Mouse (Mus musculus): ENCODE measurements around the gene Apip. TPM values are rescaled to one million over a fixed set of nuclear protein-coding genes. Genes with fewer than 3 reads are reported as not detected.
A peak's percentile ranks its signal among the peaks of the same experiment; 100 is the strongest.

Apip gene
- total RNA-seq (2014; rRNA removed) (17.0 and 35.2 TPM in 2 replicates), polyA plus RNA-seq (2015; fragmentation: Nextera tagmentation; extraction: Ambion mirVana) (29.5 and 33.2 TPM in 2 replicates)

- 0 out of 2 replicates have a peak, but pooled peaks have one; percentile 11 for TF ChIP-seq CTCF (IDR thresholded peaks at IDR 0.05)
- H3K36me3 ChIP-seq (ENCODE audit: insufficient read depth, low read length) = 0 out of 2 replicates have a peak, but pooled peaks cover 3% of the 10 kb centered on the region
- H3K27me3 ChIP-seq (ENCODE audit: insufficient read depth, low read length) = no peaks in the 10 kb centered on the region
- H3K4me1 ChIP-seq (ENCODE audit: insufficient read depth, low read length) = peaks cover 7% of the 10 kb centered on the region; the same call in 1 of the 2 replicates
- H3K9me3 ChIP-seq (ENCODE audit: low read length) = no peaks in the 10 kb centered on the region
- DNase-seq (ENCODE audit: low spot score) = peak; percentile 99
- under 1% methylated on average over 54 of the region's 55 CpGs for WGBS
- peak; percentile 99 for ATAC-seq (ENCODE audit: low FRiP score)
- H3K27ac ChIP-seq (ENCODE audit: low read depth, low read length) = peak within 1 kb of the TSS; percentile 75
- peak within 1 kb of the TSS; percentile 64 for H3K4me3 ChIP-seq (ENCODE audit: low read depth, low read length)
- peak within 1 kb of the TSS; percentile 68 for H3K4me2 ChIP-seq (ENCODE audit: low read depth, low read length, poor library complexity, severe bottlenecking)
- peak within 1 kb of the TSS; percentile 74 for H3K9ac ChIP-seq (replicated peaks; ENCODE audit: low read length, poor library complexity, severe bottlenecking)
Observed at GRCm38 (mm10) chr2:103073219-103073982, at the start of gene Apip, which contains the start of gene Pdhx. TSS of gene Apip (plus strand) at chr2:103073675. TSS of gene Pdhx (minus strand) at chr2:103073513.

- Histone ChIP-seq H3K4me2 (ENCODE audit: low read depth, low read length, poor library complexity, severe bottlenecking) (no peak overlapping the region), H3K9ac (replicated peaks; ENCODE audit: low read length, poor library complexity, severe bottlenecking) (no peak overlapping the region), H3K9me3 (ENCODE audit: low read length) (no peaks in the 10 kb centered on the region), H3K36me3 (ENCODE audit: insufficient read depth, low read length) (peaks cover 11% of the 10 kb centered on the region; the same call in 1 of the 2 replicates), H3K27ac (ENCODE audit: low read depth, low read length) (no peak overlapping the region), H3K4me3 (ENCODE audit: low read depth, low read length) (no peak overlapping the region), H3K4me1 (ENCODE audit: insufficient read depth, low read length) (no peaks in the 10 kb centered on the region), H3K27me3 (ENCODE audit: insufficient read depth, low read length) (no peaks in the 10 kb centered on the region)
- ATAC-seq (ENCODE audit: low FRiP score) (no peak), DNase-seq (ENCODE audit: low spot score) (no peak)
- no peak for TF ChIP-seq CTCF (IDR thresholded peaks at IDR 0.05)
- 77% methylated on average over 4 of the region's 4 CpGs for WGBS
Observed at GRCm38 (mm10) chr2:103037831-103038230, 35.6 kb upstream of the Apip start.

GRCm38 (mm10) chr2:103040896-103041295 is 32.6 kb upstream of the Apip start:
- Histone ChIP-seq H3K4me1 (ENCODE audit: insufficient read depth, low read length) (no peaks in the 10 kb centered on the region), H3K27me3 (ENCODE audit: insufficient read depth, low read length) (no peaks in the 10 kb centered on the region), H3K9me3 (ENCODE audit: low read length) (no peaks in the 10 kb centered on the region), H3K4me3 (ENCODE audit: low read depth, low read length) (no peak overlapping the region), H3K36me3 (ENCODE audit: insufficient read depth, low read length) (peaks cover 9% of the 10 kb centered on the region; the same call in 1 of the 2 replicates), H3K4me2 (ENCODE audit: low read depth, low read length, poor library complexity, severe bottlenecking) (no peak overlapping the region), H3K9ac (replicated peaks; ENCODE audit: low read length, poor library complexity, severe bottlenecking) (no peak overlapping the region), H3K27ac (ENCODE audit: low read depth, low read length) (no peak overlapping the region)
- ATAC-seq (ENCODE audit: low FRiP score) (no peak), DNase-seq (ENCODE audit: low spot score) (peak; percentile 40)
- WGBS = 76% methylated on average over 8 of the region's 8 CpGs
- TF ChIP-seq CTCF (IDR thresholded peaks at IDR 0.05) = no peak

- no peak for TF ChIP-seq CTCF (IDR thresholded peaks at IDR 0.05)
- ATAC-seq (ENCODE audit: low FRiP score) (no peak), DNase-seq (ENCODE audit: low spot score) (peak; percentile 18)
- WGBS = 78% methylated on average over 2 of the region's 2 CpGs
- peaks cover 7% of the 10 kb centered on the region; the same call in 1 of the 2 replicates for H3K36me3 ChIP-seq (ENCODE audit: insufficient read depth, low read length)
- H3K4me2 ChIP-seq (ENCODE audit: low read depth, low read length, poor library complexity, severe bottlenecking) = no peak overlapping the region
- no peak overlapping the region for H3K27ac ChIP-seq (ENCODE audit: low read depth, low read length)
- H3K27me3 ChIP-seq (ENCODE audit: insufficient read depth, low read length) = no peaks in the 10 kb centered on the region
- no peaks in the 10 kb centered on the region; the same call in 1 of the 2 replicates for H3K4me1 ChIP-seq (ENCODE audit: insufficient read depth, low read length)
- H3K9ac ChIP-seq (replicated peaks; ENCODE audit: low read length, poor library complexity, severe bottlenecking) = no peak overlapping the region
- no peaks in the 10 kb centered on the region for H3K9me3 ChIP-seq (ENCODE audit: low read length)
- H3K4me3 ChIP-seq (ENCODE audit: low read depth, low read length) = no peak overlapping the region
Observed at GRCm38 (mm10) chr2:103045286-103045685, 28.2 kb upstream of the Apip start.

- H3K4me1 ChIP-seq (ENCODE audit: insufficient read depth, low read length) = no peaks in the 10 kb centered on the region; the same call in 1 of the 2 replicates
Observed at GRCm38 (mm10) chr2:103051937-103052893, 21.3 kb upstream of the Apip start.

More at GRCm38 (mm10) chr2:103051937-103052893, 21.3 kb upstream of the Apip start:
- no peak overlapping the region for H3K9ac ChIP-seq (replicated peaks; ENCODE audit: low read length, poor library complexity, severe bottlenecking)
- no peak overlapping the region for H3K27ac ChIP-seq (ENCODE audit: low read depth, low read length)
- no peak for TF ChIP-seq CTCF (IDR thresholded peaks at IDR 0.05)
- no peak for ATAC-seq (ENCODE audit: low FRiP score)
- H3K36me3 ChIP-seq (ENCODE audit: insufficient read depth, low read length) = 0 out of 2 replicates have a peak, but pooled peaks cover 3% of the 10 kb centered on the region
- no peak overlapping the region for H3K4me3 ChIP-seq (ENCODE audit: low read depth, low read length)
- no peak for DNase-seq (ENCODE audit: low spot score)
- 87% methylated on average over 19 of the region's 19 CpGs for WGBS
- H3K4me2 ChIP-seq (ENCODE audit: low read depth, low read length, poor library complexity, severe bottlenecking) = no peak overlapping the region
- H3K27me3 ChIP-seq (ENCODE audit: insufficient read depth, low read length) = no peaks in the 10 kb centered on the region
- H3K9me3 ChIP-seq (ENCODE audit: low read length) = no peaks in the 10 kb centered on the region
